Mouse (Mus musculus) heart, embryonic 11.5 days (tissue): ENCODE results near the gene Antxr2. TPM values are rescaled to one million over a fixed set of nuclear protein-coding genes. Genes with fewer than 3 reads are reported as not detected.

Source experiments
- ATAC-seq: fragments of 200-750 bp; cut with Nextera tagmentation; replicated peaks from 2 replicates; pipeline ENCODE4 v1.8.0; 2017; ENCODE audit warnings: moderate library complexity; ENCODE audit not compliant: insufficient number of reproducible peaks, low FRiP score, low TSS enrichment
- H3K27ac ChIP-seq: fragments of 300-500 bp; sonication (generic); 2 replicates; pipeline ENCODE4 v1.5.1; 2014; ENCODE audit warnings: mild to moderate bottlenecking, low read depth, low read length
- H3K27me3 ChIP-seq: fragments of 300-500 bp; sonication (generic); 2 replicates; pipeline ENCODE4 v1.6.1; 2014; ENCODE audit warnings: mild to moderate bottlenecking, low read length, mixed read lengths; ENCODE audit not compliant: control insufficient read depth, insufficient read depth
- H3K36me3 ChIP-seq: fragments of 300-500 bp; sonication (generic); 2 replicates; pipeline ENCODE4 v1.6.1; 2014; ENCODE audit warnings: mild to moderate bottlenecking, low read length, moderate library complexity, mixed read lengths; ENCODE audit not compliant: control insufficient read depth, insufficient read depth
- H3K4me1 ChIP-seq: fragments of 300-500 bp; sonication (generic); 2 replicates; pipeline ENCODE4 v1.6.1; 2014; ENCODE audit warnings: low read length; ENCODE audit not compliant: control insufficient read depth, insufficient read depth
- H3K4me2 ChIP-seq: fragments of 300-500 bp; sonication (generic); 2 replicates; pipeline ENCODE4 v1.6.1; 2014; ENCODE audit warnings: mild to moderate bottlenecking, moderate library complexity
- H3K4me3 ChIP-seq: fragments of 300-500 bp; sonication (generic); 2 replicates; pipeline ENCODE4 v1.5.1; 2014; ENCODE audit warnings: low read depth, low read length
- H3K9ac ChIP-seq: fragments of 300-500 bp; sonication (generic); 2 replicates; pipeline ENCODE4 v1.6.1; 2014; ENCODE audit warnings: mild to moderate bottlenecking, low read depth, low read length, moderate library complexity
- H3K9me3 ChIP-seq: fragments of 300-500 bp; sonication (generic); replicated peaks from 2 replicates; pipeline ENCODE4 v1.6.1; 2016; ENCODE audit warnings: low read length; ENCODE audit not compliant: control insufficient read depth
- WGBS: fragments of 180-500 bp; shearing (Covaris S2); extraction: QIAGEN DNeasy Blood & Tissue Kit; methylation state at CpG from one replicate; pipeline ENCODE4 v1.1.7; 2014; ENCODE audit not compliant: insufficient replicate concordance; 5-methylcytosine and 5-hydroxymethylcytosine counted together
- polyA plus RNA-seq: library from polyadenylated mRNA; unstranded; fragments of >200 nt; fragmentation: Nextera tagmentation; extraction: Ambion mirVana; gene quantifications from 2 replicates; pipeline ENCODE4 v1.2.1, GENCODE M21; 2014

Gene Antxr2
- polyA plus RNA-seq, 1 experiment from 2014 or later = 44.6 TPM

- WGBS = under 1% methylated on average over 36 of the region's 36 CpGs
- peak; percentile 71 for ATAC-seq
Measured at GRCm38 (mm10) chr5:98030091-98030901, 547 bp downstream of the Antxr2 start.

GRCm38 (mm10) chr5:98027688-98028389, 3.0 kb downstream of the Antxr2 start:
- WGBS = 41% methylated on average over 8 of the region's 8 CpGs
- no peaks in the 10 kb centered on the region for H3K9me3 ChIP-seq
- ATAC-seq = no peak
- 0 out of 2 replicates have a peak, but pooled peaks cover 7% of the 10 kb centered on the region for H3K4me1 ChIP-seq
- 0 out of 2 replicates have a peak overlapping the region, but pooled peaks have one; percentile 36 for H3K9ac ChIP-seq
- no peaks in the 10 kb centered on the region for H3K27me3 ChIP-seq
- peak overlapping the region; percentile 25 for H3K4me3 ChIP-seq
- peak overlapping the region; percentile 71 for H3K4me2 ChIP-seq
- H3K27ac ChIP-seq = peak overlapping the region; percentile 70; the same call in 1 of the 2 replicates
- H3K36me3 ChIP-seq = peaks cover 8% of the 10 kb centered on the region

More at GRCm38 (mm10) chr5:98030091-98030901, 547 bp downstream of the Antxr2 start:
- Histone ChIP-seq H3K9ac (peak overlapping the region; percentile 90), H3K27ac (peak overlapping the region; percentile 93), H3K9me3 (no peaks in the 10 kb centered on the region), H3K4me2 (peak overlapping the region; percentile 71), H3K27me3 (no peaks in the 10 kb centered on the region), H3K4me3 (peak overlapping the region; percentile 84), H3K36me3 (peaks cover 6% of the 10 kb centered on the region), H3K4me1 (0 out of 2 replicates have a peak, but pooled peaks cover 7% of the 10 kb centered on the region)

GRCm38 (mm10) chr5:98025921-98026320, 4.9 kb downstream of the Antxr2 start:
- Histone ChIP-seq H3K36me3 (peaks cover 8% of the 10 kb centered on the region), H3K9me3 (no peaks in the 10 kb centered on the region), H3K4me3 (no peak overlapping the region), H3K27me3 (no peaks in the 10 kb centered on the region), H3K9ac (no peak overlapping the region), H3K4me2 (no peak overlapping the region), H3K4me1 (0 out of 2 replicates have a peak, but pooled peaks cover 7% of the 10 kb centered on the region), H3K27ac (no peak overlapping the region)
- ATAC-seq = no peak
- WGBS = 89% methylated on average over 2 of the region's 2 CpGs

- H3K9me3 ChIP-seq = no peaks in the 10 kb centered on the region
- H3K27ac ChIP-seq = no peak overlapping the region
- no peak overlapping the region for H3K9ac ChIP-seq
- H3K4me3 ChIP-seq = no peak overlapping the region
- H3K27me3 ChIP-seq = no peaks in the 10 kb centered on the region
- H3K4me2 ChIP-seq = no peak overlapping the region
- H3K4me1 ChIP-seq = 0 out of 2 replicates have a peak, but pooled peaks cover 7% of the 10 kb centered on the region
- no peak for ATAC-seq
- peaks cover 12% of the 10 kb centered on the region for H3K36me3 ChIP-seq
- WGBS = 84% methylated on average over 2 of the region's 2 CpGs
Measured at GRCm38 (mm10) chr5:98024545-98024944, 6.3 kb downstream of the Antxr2 start.

- H3K4me2 ChIP-seq = no peak overlapping the region
- H3K4me3 ChIP-seq = no peak overlapping the region
- H3K36me3 ChIP-seq = peaks cover 12% of the 10 kb centered on the region
- no peak overlapping the region for H3K27ac ChIP-seq
- no peak for ATAC-seq
- H3K27me3 ChIP-seq = no peaks in the 10 kb centered on the region
- 86% methylated on average over 4 of the region's 4 CpGs for WGBS
- H3K9me3 ChIP-seq = no peaks in the 10 kb centered on the region
- H3K4me1 ChIP-seq = peaks cover 6% of the 10 kb centered on the region
- H3K9ac ChIP-seq = no peak overlapping the region
Measured at GRCm38 (mm10) chr5:98021518-98021917, 9.3 kb downstream of the Antxr2 start.

GRCm38 (mm10) chr5:98020658-98021057, 10.2 kb downstream of the Antxr2 start:
- no peaks in the 10 kb centered on the region for H3K27me3 ChIP-seq
- H3K4me1 ChIP-seq = peaks cover 9% of the 10 kb centered on the region
- ATAC-seq = no peak
- peaks cover 9% of the 10 kb centered on the region for H3K36me3 ChIP-seq
- H3K4me3 ChIP-seq = no peak overlapping the region
- no peak overlapping the region for H3K27ac ChIP-seq
- H3K9me3 ChIP-seq = no peaks in the 10 kb centered on the region
- H3K9ac ChIP-seq = no peak overlapping the region
- H3K4me2 ChIP-seq = no peak overlapping the region

GRCm38 (mm10) chr5:98019396-98019795, 11.4 kb downstream of the Antxr2 start:
- Histone ChIP-seq H3K4me3 (no peak overlapping the region), H3K36me3 (peaks cover 4% of the 10 kb centered on the region)

GRCm38 (mm10) chr5:98018162-98018561, 12.7 kb downstream of the Antxr2 start:
- no peak overlapping the region for H3K27ac ChIP-seq
- no peak for ATAC-seq

More at GRCm38 (mm10) chr5:98019396-98019795, 11.4 kb downstream of the Antxr2 start:
- Histone ChIP-seq H3K4me1 (peaks cover 9% of the 10 kb centered on the region), H3K27ac (no peak overlapping the region), H3K27me3 (no peaks in the 10 kb centered on the region), H3K9me3 (no peaks in the 10 kb centered on the region), H3K4me2 (no peak overlapping the region), H3K9ac (no peak overlapping the region)
- ATAC-seq = no peak
- 70% methylated on average over 1 of the region's 1 CpGs for WGBS

More at GRCm38 (mm10) chr5:98018162-98018561, 12.7 kb downstream of the Antxr2 start:
- WGBS = 78% methylated on average over 6 of the region's 6 CpGs
- H3K4me2 ChIP-seq = no peak overlapping the region
- peaks cover 9% of the 10 kb centered on the region for H3K4me1 ChIP-seq
- H3K4me3 ChIP-seq = no peak overlapping the region
- no peaks in the 10 kb centered on the region for H3K27me3 ChIP-seq
- H3K36me3 ChIP-seq = peaks cover 4% of the 10 kb centered on the region
- H3K9ac ChIP-seq = no peak overlapping the region
- no peaks in the 10 kb centered on the region for H3K9me3 ChIP-seq
